Comparison of ENCODE assay signal across 12 mouse cellular contexts in the genomic region with DNA sequence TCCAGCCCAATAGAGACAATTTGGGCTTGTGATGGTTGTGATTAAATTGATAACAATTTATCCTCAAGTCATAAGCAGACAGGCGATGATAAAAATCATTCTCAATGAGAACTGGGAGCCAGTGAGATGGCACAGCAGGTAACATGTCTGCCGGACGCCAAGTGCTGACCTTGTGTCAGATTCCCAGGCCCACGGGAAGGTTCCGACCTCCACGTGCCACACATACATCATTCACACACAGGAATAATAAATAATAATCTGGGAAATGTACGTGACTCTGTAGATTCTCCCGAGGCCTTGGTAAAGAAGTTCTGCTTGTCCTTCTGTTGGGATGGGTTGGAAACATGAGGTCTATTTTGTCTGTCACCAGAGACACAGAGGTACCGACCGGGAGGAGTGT. TPM values are rescaled to one million over a fixed set of nuclear protein-coding genes. Genes with fewer than 3 reads are reported as not detected.
"Had no signal": no experiment of that assay in that cellular context is flagged by ENCODE, and none has a peak within 500 bp of the region (broad histone marks: within the 10 kb centered on the region; RNA-seq: fewer than 3 reads in every experiment).

No protein-coding gene starts in this region.

- H3K27me3 ChIP-seq: embryonic facial prominence, embryonic 12.5 days; embryonic facial prominence, embryonic 13.5 days; embryonic facial prominence, embryonic 15.5 days; forebrain, embryonic 12.5 days; forebrain, embryonic 13.5 days; forebrain, embryonic 15.5 days had no signal

- H3K4me2 ChIP-seq: embryonic facial prominence, embryonic 12.5 days; embryonic facial prominence, embryonic 13.5 days; embryonic facial prominence, embryonic 15.5 days; forebrain, embryonic 12.5 days; forebrain, embryonic 13.5 days; forebrain, embryonic 15.5 days had no signal

- H3K27ac ChIP-seq: embryonic facial prominence, embryonic 10.5 days; embryonic facial prominence, embryonic 12.5 days; embryonic facial prominence, embryonic 13.5 days; embryonic facial prominence, embryonic 15.5 days; forebrain, embryonic 10.5 days; forebrain, embryonic 12.5 days; forebrain, embryonic 13.5 days; forebrain, embryonic 15.5 days; gastrocnemius, adult 2 months; heart, adult 2 months had no signal

- H3K9me3 ChIP-seq: embryonic facial prominence, embryonic 10.5 days; embryonic facial prominence, embryonic 12.5 days; embryonic facial prominence, embryonic 13.5 days; embryonic facial prominence, embryonic 15.5 days; forebrain, embryonic 10.5 days; forebrain, embryonic 12.5 days; forebrain, embryonic 13.5 days; forebrain, embryonic 15.5 days had no signal

- H3K4me1 ChIP-seq: embryonic facial prominence, embryonic 10.5 days; embryonic facial prominence, embryonic 12.5 days; embryonic facial prominence, embryonic 13.5 days; embryonic facial prominence, embryonic 15.5 days; forebrain, embryonic 10.5 days; forebrain, embryonic 12.5 days; forebrain, embryonic 13.5 days; forebrain, embryonic 15.5 days had no signal

- H3K4me3 ChIP-seq: embryonic facial prominence, embryonic 10.5 days; embryonic facial prominence, embryonic 12.5 days; embryonic facial prominence, embryonic 13.5 days; embryonic facial prominence, embryonic 15.5 days; erythroblast, embryonic 14.5 days; forebrain, embryonic 10.5 days; forebrain, embryonic 12.5 days; forebrain, embryonic 13.5 days; forebrain, embryonic 15.5 days; gastrocnemius, adult 2 months; heart, adult 2 months had no signal

- H3K9ac ChIP-seq: embryonic facial prominence, embryonic 12.5 days; embryonic facial prominence, embryonic 13.5 days; embryonic facial prominence, embryonic 15.5 days; forebrain, embryonic 12.5 days; forebrain, embryonic 13.5 days; forebrain, embryonic 15.5 days; forebrain, postnatal 0 days had no signal

RNA-seq across cellular contexts. Expression of a gene that starts 42.3 kb away (rescaled TPM):
- polyA plus RNA-seq: erythroblast, embryonic 14.5 days had no signal
